Mouse (Mus musculus) embryonic facial prominence, embryonic 14.5 days (tissue): Measurements from ENCODE around the gene Btbd9. TPM values are rescaled to one million over a fixed set of nuclear protein-coding genes. Genes with fewer than 3 reads are reported as not detected.

Experiments used
- ATAC-seq: fragments of 200-750 bp; cut with Nextera tagmentation; 2 replicates; pipeline ENCODE4 v1.8.0; 2017; ENCODE audit warnings: low read depth, moderate number of reproducible peaks, moderate TSS enrichment
- DNase-seq: peaks from one replicate; pipeline ENCODE4 v3.0.0-alpha.2; 2015; ENCODE audit warnings: low spot score
- H3K27ac ChIP-seq: fragments of 300-500 bp; sonication (generic); replicated peaks from 2 replicates; pipeline ENCODE4 v1.5.1; 2014; ENCODE audit warnings: low read depth, mild to moderate bottlenecking, low read length, moderate library complexity
- H3K27me3 ChIP-seq: fragments of 300-500 bp; sonication (generic); replicated peaks from 2 replicates; pipeline ENCODE4 v1.6.1; 2014; ENCODE audit warnings: low read length; ENCODE audit not compliant: control insufficient read depth, insufficient read depth
- H3K36me3 ChIP-seq: fragments of 300-500 bp; sonication (generic); 2 replicates; pipeline ENCODE4 v1.6.1; 2014; ENCODE audit warnings: low read length, mixed read lengths; ENCODE audit not compliant: control insufficient read depth, insufficient read depth
- H3K4me1 ChIP-seq: fragments of 300-500 bp; sonication (generic); 2 replicates; pipeline ENCODE4 v1.6.1; 2014; ENCODE audit warnings: antibody characterized with exemption, low read length; ENCODE audit not compliant: control insufficient read depth, insufficient read depth
- H3K4me2 ChIP-seq: fragments of 300-500 bp; sonication (generic); 2 replicates; pipeline ENCODE4 v1.6.1; 2014; ENCODE audit warnings: low read depth, mild to moderate bottlenecking, low read length, moderate library complexity, mixed read lengths
- H3K4me3 ChIP-seq: fragments of 300-500 bp; sonication (generic); 2 replicates; pipeline ENCODE4 v1.5.1; 2014; ENCODE audit warnings: low read depth, mild to moderate bottlenecking, low read length
- H3K9ac ChIP-seq: fragments of 300-500 bp; sonication (generic); 2 replicates; pipeline ENCODE4 v1.6.1; 2014; ENCODE audit warnings: low read depth, mild to moderate bottlenecking, low read length, moderate library complexity, mixed read lengths
- H3K9me3 ChIP-seq: fragments of 300-500 bp; sonication (generic); 2 replicates; pipeline ENCODE4 v1.6.1; 2016; ENCODE audit warnings: low read length; ENCODE audit not compliant: control insufficient read depth
- WGBS: fragments of 180-500 bp; shearing (Covaris S2); extraction: QIAGEN DNeasy Blood & Tissue Kit; methylation state at CpG from one replicate; pipeline ENCODE4 v1.1.7; 2014; 5-methylcytosine and 5-hydroxymethylcytosine counted together
- polyA plus RNA-seq: library from polyadenylated mRNA; unstranded; fragments of >200 nt; fragmentation: Nextera tagmentation; extraction: Ambion mirVana; gene quantifications from 2 replicates; pipeline ENCODE4 v1.2.1, GENCODE M21; 2014

Gene Btbd9
- polyA plus RNA-seq, 1 experiment from 2014 or later, result 38.0 TPM

DNA sequence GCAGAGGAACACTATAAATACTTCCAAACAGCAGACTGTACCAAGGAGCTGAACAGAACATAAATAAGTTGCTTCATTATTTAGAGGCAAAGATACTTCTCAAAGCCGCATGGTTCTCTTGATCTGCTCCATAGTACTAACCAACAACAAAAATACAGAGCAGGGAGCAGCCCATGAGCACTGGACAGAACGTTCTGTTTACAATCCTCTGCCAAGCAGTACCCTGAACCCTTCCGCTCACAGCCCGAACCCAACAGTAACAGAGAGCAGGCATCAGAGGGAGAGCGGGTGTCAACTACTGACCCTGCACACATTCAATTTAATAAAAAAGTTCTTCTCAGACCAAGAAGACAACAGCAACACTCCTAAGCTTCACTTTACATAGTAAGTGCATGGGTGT, 117.4 kb downstream of the Btbd9 start:
- Histone ChIP-seq H3K4me3 (no peak overlapping the region), H3K4me2 (no peak overlapping the region), H3K9me3 (no peaks in the 10 kb centered on the region), H3K27ac (no peak overlapping the region), H3K4me1 (no peaks in the 10 kb centered on the region), H3K36me3 (no peaks in the 10 kb centered on the region), H3K27me3 (no peaks in the 10 kb centered on the region), H3K9ac (no peak overlapping the region)
- 91% methylated on average over 5 of the region's 5 CpGs for WGBS
- no peak for DNase-seq
- ATAC-seq, result no peak

DNA sequence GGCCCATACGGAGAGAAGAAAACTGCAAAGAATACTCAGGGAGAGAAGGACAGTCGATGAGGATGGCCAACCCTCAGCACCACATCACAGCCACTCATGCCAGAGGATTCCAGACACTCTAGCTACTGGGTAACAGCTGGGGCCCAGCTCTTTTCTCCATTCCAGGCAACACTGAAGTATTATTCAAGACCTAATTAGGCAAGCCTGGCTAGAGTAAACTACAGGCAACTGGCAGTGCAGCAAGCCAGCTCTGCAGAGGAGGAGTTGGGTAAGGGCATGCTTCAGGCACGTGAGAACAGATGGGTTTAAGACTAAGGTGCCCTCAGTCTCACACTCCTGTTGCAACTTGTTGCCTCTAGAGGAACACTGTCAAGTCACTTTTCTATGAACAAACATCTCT, 118.0 kb downstream of the Btbd9 start:
- WGBS, result 69% methylated on average over 3 of the region's 3 CpGs
- Histone ChIP-seq H3K9ac (no peak overlapping the region), H3K9me3 (no peaks in the 10 kb centered on the region), H3K4me3 (no peak overlapping the region), H3K4me2 (no peak overlapping the region), H3K36me3 (no peaks in the 10 kb centered on the region), H3K27ac (no peak overlapping the region), H3K4me1 (no peaks in the 10 kb centered on the region), H3K27me3 (no peaks in the 10 kb centered on the region)
- DNase-seq (peak; percentile 54), ATAC-seq (0 out of 2 replicates have a peak, but pooled peaks have one; percentile 53)

GRCm38 (mm10) chr17:30457486-30457885, 118.8 kb downstream of the Btbd9 start:
- ATAC-seq (no peak), DNase-seq (no peak)
- H3K27ac ChIP-seq, result no peak overlapping the region
- H3K4me1 ChIP-seq, result no peaks in the 10 kb centered on the region
- no peaks in the 10 kb centered on the region for H3K27me3 ChIP-seq
- H3K9me3 ChIP-seq, result no peaks in the 10 kb centered on the region
- no peak overlapping the region for H3K9ac ChIP-seq
- no peaks in the 10 kb centered on the region for H3K36me3 ChIP-seq
- no peak overlapping the region for H3K4me2 ChIP-seq
- no peak overlapping the region for H3K4me3 ChIP-seq
- 82% methylated on average over 7 of the region's 7 CpGs for WGBS

DNA sequence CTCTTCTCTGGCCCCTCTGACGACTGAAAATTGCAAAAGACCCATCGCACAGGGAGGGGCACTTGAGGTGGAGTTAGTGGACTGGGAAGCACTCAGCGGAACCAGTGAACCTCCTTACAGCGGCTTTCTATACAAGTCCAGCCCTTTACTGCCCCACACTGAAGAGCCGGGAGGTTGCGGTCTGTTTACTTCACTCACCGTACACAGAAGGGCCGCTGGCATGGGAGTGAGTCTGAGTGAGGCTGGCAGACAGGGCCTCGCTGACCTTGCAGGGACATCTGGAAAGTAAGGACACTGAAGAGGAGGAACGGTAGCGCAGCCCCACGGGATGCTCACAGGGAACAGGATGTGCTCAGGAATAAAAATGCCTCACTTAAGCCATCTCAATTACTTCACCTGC, 120.0 kb downstream of the Btbd9 start:
- DNase-seq (no peak), ATAC-seq (no peak)
- 69% methylated on average over 12 of the region's 12 CpGs for WGBS
- H3K27ac ChIP-seq, result no peak overlapping the region
- H3K36me3 ChIP-seq, result no peaks in the 10 kb centered on the region
- H3K9me3 ChIP-seq, result no peaks in the 10 kb centered on the region
- H3K4me2 ChIP-seq, result no peak overlapping the region
- no peaks in the 10 kb centered on the region for H3K27me3 ChIP-seq
- H3K4me3 ChIP-seq, result no peak overlapping the region
- no peaks in the 10 kb centered on the region for H3K4me1 ChIP-seq
- no peak overlapping the region for H3K9ac ChIP-seq

DNA sequence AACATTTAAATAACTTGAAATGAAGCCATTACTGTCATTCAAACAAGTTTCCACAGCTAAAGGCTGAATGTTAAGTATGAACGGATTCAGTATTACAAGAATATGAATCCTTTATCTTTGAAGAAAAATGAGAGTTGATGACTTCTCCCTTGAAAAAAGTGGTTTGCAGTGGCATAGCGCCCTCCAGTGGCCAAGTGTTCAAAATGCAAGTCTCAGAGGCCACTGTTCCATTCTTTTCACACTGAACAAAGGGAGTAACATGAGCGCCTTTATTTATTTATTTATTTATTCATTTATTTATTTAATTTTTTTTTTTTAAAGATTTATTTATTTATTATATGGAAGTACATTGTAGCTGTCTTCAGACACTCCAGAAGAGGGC, 121.4 kb downstream of the Btbd9 start:
- peak; percentile 74 for DNase-seq
- Histone ChIP-seq H3K4me1 (no peaks in the 10 kb centered on the region), H3K36me3 (no peaks in the 10 kb centered on the region), H3K4me2 (no peak overlapping the region), H3K27me3 (no peaks in the 10 kb centered on the region), H3K27ac (no peak overlapping the region), H3K4me3 (no peak overlapping the region), H3K9ac (no peak overlapping the region), H3K9me3 (no peaks in the 10 kb centered on the region)
- ATAC-seq, result no peak
- WGBS, result 17% methylated on average over 3 of the region's 3 CpGs

- Histone ChIP-seq H3K27ac (no peak overlapping the region), H3K27me3 (no peaks in the 10 kb centered on the region), H3K36me3 (no peaks in the 10 kb centered on the region), H3K4me2 (no peak overlapping the region), H3K4me1 (no peaks in the 10 kb centered on the region), H3K4me3 (no peak overlapping the region), H3K9ac (no peak overlapping the region), H3K9me3 (no peaks in the 10 kb centered on the region)
- ATAC-seq, result no peak
- no peak for DNase-seq
- 58% methylated on average over 6 of the region's 6 CpGs for WGBS
Observed at GRCm38 (mm10) chr17:30454155-30454861, 122.0 kb downstream of the Btbd9 start.

- Histone ChIP-seq H3K4me2 (no peak overlapping the region), H3K27ac (no peak overlapping the region), H3K4me3 (no peak overlapping the region), H3K4me1 (no peaks in the 10 kb centered on the region), H3K27me3 (no peaks in the 10 kb centered on the region), H3K9ac (no peak overlapping the region), H3K9me3 (no peaks in the 10 kb centered on the region), H3K36me3 (no peaks in the 10 kb centered on the region)
- no peak for DNase-seq
- ATAC-seq, result no peak
- WGBS, result 52% methylated on average over 4 of the region's 4 CpGs
Observed at GRCm38 (mm10) chr17:30453272-30453671, 123.0 kb downstream of the Btbd9 start.

GRCm38 (mm10) chr17:30452363-30452762, 123.9 kb downstream of the Btbd9 start:
- Histone ChIP-seq H3K4me1 (no peaks in the 10 kb centered on the region), H3K4me2 (no peak overlapping the region), H3K27me3 (no peaks in the 10 kb centered on the region), H3K4me3 (no peak overlapping the region), H3K27ac (no peak overlapping the region), H3K9ac (no peak overlapping the region), H3K36me3 (no peaks in the 10 kb centered on the region), H3K9me3 (no peaks in the 10 kb centered on the region)
- WGBS, result 91% methylated on average over 9 of the region's 9 CpGs
- ATAC-seq, result no peak
- DNase-seq, result no peak

DNA sequence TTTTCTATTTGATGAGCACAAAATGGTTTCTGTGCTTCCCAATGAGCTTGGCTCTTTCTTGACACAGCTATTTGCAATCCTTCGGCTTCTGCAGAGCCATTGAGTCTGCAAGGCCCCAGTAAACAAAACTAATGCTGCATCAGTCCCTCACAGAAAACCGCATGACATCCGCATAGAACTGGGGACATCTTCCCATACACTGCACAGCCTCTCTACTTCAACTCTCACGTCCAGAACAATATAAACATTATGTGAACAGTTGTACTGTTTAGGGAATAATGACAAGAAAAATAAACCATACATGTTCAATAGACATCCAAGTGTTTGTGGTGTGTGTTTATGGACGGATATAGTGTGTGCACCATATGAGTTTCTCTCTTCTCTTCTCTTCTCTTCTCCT, 127.7 kb downstream of the Btbd9 start:
- ATAC-seq (no peak), DNase-seq (no peak)
- Histone ChIP-seq H3K9ac (no peak overlapping the region), H3K4me1 (no peaks in the 10 kb centered on the region), H3K4me2 (no peak overlapping the region), H3K36me3 (no peaks in the 10 kb centered on the region), H3K9me3 (no peaks in the 10 kb centered on the region), H3K27me3 (no peaks in the 10 kb centered on the region), H3K4me3 (no peak overlapping the region), H3K27ac (no peak overlapping the region)
- 76% methylated on average over 5 of the region's 5 CpGs for WGBS
